Mouse (Mus musculus) lung, postnatal 0 days (tissue): ENCODE data around the gene Itprid1.

ENCODE experiments used
- CTCF ChIP-seq: IDR thresholded peaks from 2 replicates; pipeline ENCODE4 v1.5.1; 2016; ENCODE audit warnings: antibody characterized with exemption, mild to moderate bottlenecking
- EP300 ChIP-seq: IDR thresholded peaks from 2 replicates; pipeline ENCODE4 v1.6.1; 2016; ENCODE audit warnings: antibody characterized with exemption, mild to moderate bottlenecking, control low read depth

GRCm38 (mm10) chr6:55803991-55804680 is 32.6 kb upstream of the Itprid1 start:
- TF ChIP-seq CTCF (peak; percentile 51), EP300 (no peak)
